Mouse (Mus musculus): Measurements from ENCODE around the gene Gng12.

GRCm38 (mm10) chr6:66893950-66894349, 2.2 kb upstream of the Gng12 start:
- TF ChIP-seq CTCF (IDR thresholded peaks at IDR 0.05) (no peak), EP300 (IDR thresholded peaks at IDR 0.05) (no peak)
